Mouse (Mus musculus) stomach, postnatal 0 days (tissue): Measurements from ENCODE around the gene Lao1. TPM values are rescaled to one million over a fixed set of nuclear protein-coding genes. Genes with fewer than 3 reads are reported as not detected.

ENCODE experiments used
- ATAC-seq: fragments of 200-750 bp; cut with Nextera tagmentation; 2 replicates; pipeline ENCODE4 v1.8.0; 2017; ENCODE audit not compliant: low FRiP score, low TSS enrichment
- DNase-seq: peaks from one replicate; pipeline ENCODE4 v3.0.0-alpha.2; 2016; ENCODE audit warnings: low spot score
- H3K27ac ChIP-seq: fragments of 300-500 bp; sonication (generic); replicated peaks from 2 replicates; pipeline ENCODE4 v1.5.1; 2014; ENCODE audit warnings: mild to moderate bottlenecking, control low read depth
- H3K27me3 ChIP-seq: fragments of 300-500 bp; sonication (generic); 2 replicates; pipeline ENCODE4 v1.6.1; 2014; ENCODE audit warnings: low read length; ENCODE audit not compliant: control insufficient read depth, insufficient read depth
- H3K36me3 ChIP-seq: fragments of 300-500 bp; sonication (generic); 2 replicates; pipeline ENCODE4 v1.6.1; 2014; ENCODE audit warnings: low read length, mixed read lengths; ENCODE audit not compliant: control insufficient read depth, insufficient read depth
- H3K4me1 ChIP-seq: fragments of 300-500 bp; sonication (generic); replicated peaks from 2 replicates; pipeline ENCODE4 v1.6.1; 2014; ENCODE audit warnings: antibody characterized with exemption; ENCODE audit not compliant: control insufficient read depth, insufficient read depth
- H3K4me2 ChIP-seq: fragments of 300-500 bp; sonication (generic); replicated peaks from 2 replicates; pipeline ENCODE4 v1.6.1; 2014; ENCODE audit warnings: low read depth, mild to moderate bottlenecking, control low read depth, moderate library complexity
- H3K4me3 ChIP-seq: fragments of 300-500 bp; sonication (generic); 2 replicates; pipeline ENCODE4 v1.5.1; 2014; ENCODE audit warnings: low read depth, low read length, control low read depth
- H3K9ac ChIP-seq: fragments of 300-500 bp; sonication (generic); 2 replicates; pipeline ENCODE4 v1.6.1; 2014; ENCODE audit warnings: mild to moderate bottlenecking, low read length, control low read depth, mixed read lengths
- H3K9me3 ChIP-seq: fragments of 300-500 bp; sonication (generic); 2 replicates; pipeline ENCODE4 v1.6.1; 2016; ENCODE audit warnings: low read length; ENCODE audit not compliant: control insufficient read depth
- CTCF ChIP-seq: IDR thresholded peaks from 2 replicates; pipeline ENCODE4 v1.5.1; 2016; ENCODE audit warnings: antibody characterized with exemption, low read depth, mild to moderate bottlenecking, moderate library complexity
- EP300 ChIP-seq: optimal IDR thresholded peaks from 2 replicates; pipeline ENCODE3; 2016; ENCODE audit warnings: antibody characterized with exemption
- WGBS: fragments of 180-500 bp; shearing (Covaris S2); extraction: QIAGEN DNeasy Blood & Tissue Kit; methylation state at CpG from one replicate; pipeline ENCODE4 v1.1.7; 2014; 5-methylcytosine and 5-hydroxymethylcytosine counted together
- polyA plus RNA-seq: library from polyadenylated mRNA; unstranded; fragments of >200 nt; fragmentation: Nextera tagmentation; extraction: Ambion mirVana; gene quantifications from 2 replicates; pipeline ENCODE4 v1.2.1, GENCODE M21; 2015

The Lao1 gene
- polyA plus RNA-seq, 1 experiment from 2014 or later: 0.08 TPM

GRCm38 (mm10) chr4:119017078-119017477 is 55.7 kb downstream of the Lao1 start:
- Histone ChIP-seq H3K27me3 (no peaks in the 10 kb centered on the region), H3K27ac (no peak overlapping the region), H3K4me1 (0 out of 2 replicates have a peak, but pooled peaks cover 2% of the 10 kb centered on the region), H3K9ac (no peak overlapping the region), H3K9me3 (no peaks in the 10 kb centered on the region), H3K4me3 (no peak overlapping the region), H3K4me2 (no peak overlapping the region), H3K36me3 (no peaks in the 10 kb centered on the region)
- ATAC-seq (no peak), DNase-seq (no peak)
- no peak for TF ChIP-seq EP300
- TF ChIP-seq CTCF: no peak
- WGBS: 89% methylated on average over 5 of the region's 5 CpGs

Other genes starting within 250 kb of the Lao1 start
- gene Olfr1340, start 241.4 kb upstream of the Lao1 start, polyA plus RNA-seq: not detected in 2 replicates
- gene Olfr1339, start 229.4 kb upstream of the Lao1 start, polyA plus RNA-seq: not detected in 2 replicates
- not detected in 2 replicates for gene Olfr1338, start 202.8 kb upstream of the Lao1 start, polyA plus RNA-seq
- gene Olfr1337, start 179.0 kb upstream of the Lao1 start, polyA plus RNA-seq: not detected in 2 replicates
- not detected in 2 replicates for gene Olfr1335, start 151.6 kb upstream of the Lao1 start, polyA plus RNA-seq
- not detected in 2 replicates for gene Olfr1333, start 125.3 kb upstream of the Lao1 start, polyA plus RNA-seq
- not detected in 2 replicates for gene Olfr1331, start 96.9 kb upstream of the Lao1 start, polyA plus RNA-seq
- 0.02 TPM in 1 of 2 replicates, not detected in the other for gene Olfr1330, start 73.0 kb upstream of the Lao1 start, polyA plus RNA-seq
- not detected in 2 replicates for gene Olfr1329, start 44.1 kb upstream of the Lao1 start, polyA plus RNA-seq
- not detected in 2 replicates for gene Olfr1328, start 23.0 kb upstream of the Lao1 start, polyA plus RNA-seq
- gene Slc2a1, start 147.1 kb downstream of the Lao1 start, polyA plus RNA-seq: 36.9 and 39.8 TPM in 2 replicates
- gene Zfp691, start 212.6 kb downstream of the Lao1 start, polyA plus RNA-seq: 3.7 and 4.1 TPM in 2 replicates
- 0.40 and 0.42 TPM in 2 replicates for gene Ermap, start 228.4 kb downstream of the Lao1 start, polyA plus RNA-seq
- 99.7 and 100 TPM in 2 replicates for gene Svbp, start 233.7 kb downstream of the Lao1 start, polyA plus RNA-seq